Mouse (Mus musculus) CD4-positive helper T cell, adult 2 months (primary cell): ENCODE measurements around the gene Gm4450.
A peak's percentile ranks its signal among the peaks of the same experiment; 100 is the strongest.
"Not testable (repeated sequence)": the region's sequence is repeated elsewhere in the genome, so short reads cannot be mapped to it uniquely, and the experiment has no call there.

ENCODE experiments used
- DNase-seq: peaks from one replicate; pipeline ENCODE4 v3.0.0-alpha.2; 2012; ENCODE audit warnings: low read depth, missing footprints, low spot score

Gene Gm4450

DNA sequence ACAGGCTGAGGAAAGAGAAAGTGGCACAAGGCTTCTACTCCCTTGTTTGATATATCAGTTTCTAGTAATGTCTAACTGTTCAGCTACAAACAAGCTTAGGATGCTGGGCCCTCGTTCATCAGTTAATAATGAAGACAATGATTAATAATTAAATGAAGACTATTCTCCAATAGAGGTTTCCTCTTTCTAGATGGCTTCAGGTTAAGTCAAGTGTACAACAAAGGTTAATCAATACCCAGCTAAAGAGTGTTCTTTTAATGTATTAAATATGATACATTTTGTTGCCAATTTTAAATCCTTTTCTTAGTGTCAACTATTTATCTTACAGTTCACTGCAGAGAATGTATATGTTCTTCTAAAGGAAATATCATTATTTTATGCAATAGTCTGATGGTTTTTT lies at the start of gene Gm4450:
Gm4450 (minus strand) TSS at position 101 of the 400 bp plus-strand sequence.
- not testable (repeated sequence) for DNase-seq

- DNase-seq = not testable (repeated sequence)
Observed at GRCm38 (mm10) chr3:98497401-98497800, 40.5 kb upstream of the Gm4450 start.

DNA sequence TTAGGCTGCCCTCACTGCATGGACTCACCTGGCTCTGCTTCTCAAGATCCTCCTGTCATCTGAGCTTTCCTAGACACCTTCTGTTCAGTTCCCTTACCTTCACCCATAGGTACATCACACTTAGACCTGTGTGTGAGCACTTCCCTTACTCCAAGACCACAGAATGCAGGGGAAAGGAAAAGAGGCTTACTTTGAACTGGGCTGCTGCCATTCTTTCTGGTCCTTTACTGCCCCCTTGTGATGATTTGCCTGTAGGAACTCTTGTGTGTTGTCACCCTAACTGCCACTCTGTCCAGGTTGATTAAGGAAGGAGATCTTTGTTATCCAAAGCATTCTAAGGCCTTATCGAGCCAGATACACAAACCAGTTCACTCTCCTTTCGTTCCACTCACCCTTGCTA lies 39.8 kb upstream of the Gm4450 start:
- DNase-seq = not testable (repeated sequence)

GRCm38 (mm10) chr3:98495055-98495454 lies 38.1 kb upstream of the Gm4450 start:
- not testable (repeated sequence) for DNase-seq

GRCm38 (mm10) chr3:98494184-98494583 lies 37.3 kb upstream of the Gm4450 start:
- DNase-seq = not testable (repeated sequence)

- not testable (repeated sequence) for DNase-seq
Observed at GRCm38 (mm10) chr3:98471499-98471898, 14.6 kb upstream of the Gm4450 start.

GRCm38 (mm10) chr3:98471057-98471456 lies 14.1 kb upstream of the Gm4450 start:
- not testable (repeated sequence) for DNase-seq

GRCm38 (mm10) chr3:98469323-98469722 lies 12.4 kb upstream of the Gm4450 start:
- DNase-seq = not testable (repeated sequence)

- not testable (repeated sequence) for DNase-seq
Observed at GRCm38 (mm10) chr3:98453786-98454185, 3.1 kb downstream of the Gm4450 start.

DNA sequence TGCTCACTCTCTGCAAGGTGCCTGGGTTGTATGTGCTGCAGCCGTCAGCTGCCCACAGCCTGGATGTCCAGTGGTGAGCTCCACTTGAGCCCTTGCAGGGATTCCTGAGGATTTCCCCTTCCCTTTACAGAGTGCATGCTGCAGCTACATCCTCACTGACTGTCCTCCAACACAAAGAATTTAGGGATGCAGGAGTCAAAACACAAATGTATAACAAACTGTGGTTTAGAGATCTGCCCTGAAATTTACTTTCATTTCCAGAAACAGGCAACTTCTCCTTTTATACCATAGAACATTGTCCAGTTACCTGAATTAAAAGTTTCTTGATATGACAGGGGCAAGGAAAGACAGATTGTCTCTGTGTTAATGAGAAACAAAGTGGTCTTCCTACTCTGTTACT lies 13.0 kb downstream of the Gm4450 start:
- DNase-seq = not testable (repeated sequence)

GRCm38 (mm10) chr3:98443149-98443779 lies 13.7 kb downstream of the Gm4450 start:
- peak; percentile 11 for DNase-seq

GRCm38 (mm10) chr3:98442245-98442644 lies 14.7 kb downstream of the Gm4450 start:
- not testable (repeated sequence) for DNase-seq

DNA sequence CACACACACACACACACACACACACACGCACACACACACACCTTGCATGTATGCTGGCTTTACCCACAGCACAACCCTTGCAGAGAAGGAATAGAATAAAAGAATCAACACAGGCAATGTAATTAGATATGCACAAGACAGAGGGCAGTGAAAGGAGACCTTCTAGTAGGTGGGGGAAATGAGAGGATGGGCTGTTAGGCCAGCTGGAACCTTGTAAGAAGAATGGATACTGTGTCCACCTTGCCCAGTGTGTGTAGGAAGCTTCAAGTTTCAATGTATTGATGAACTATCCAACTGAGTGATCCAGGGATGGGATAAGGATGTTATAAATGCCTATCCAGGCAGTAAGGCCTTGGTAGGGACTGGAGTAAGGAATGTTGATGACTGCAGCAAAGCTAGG lies 21.9 kb downstream of the Gm4450 start:
- no peak for DNase-seq

DNA sequence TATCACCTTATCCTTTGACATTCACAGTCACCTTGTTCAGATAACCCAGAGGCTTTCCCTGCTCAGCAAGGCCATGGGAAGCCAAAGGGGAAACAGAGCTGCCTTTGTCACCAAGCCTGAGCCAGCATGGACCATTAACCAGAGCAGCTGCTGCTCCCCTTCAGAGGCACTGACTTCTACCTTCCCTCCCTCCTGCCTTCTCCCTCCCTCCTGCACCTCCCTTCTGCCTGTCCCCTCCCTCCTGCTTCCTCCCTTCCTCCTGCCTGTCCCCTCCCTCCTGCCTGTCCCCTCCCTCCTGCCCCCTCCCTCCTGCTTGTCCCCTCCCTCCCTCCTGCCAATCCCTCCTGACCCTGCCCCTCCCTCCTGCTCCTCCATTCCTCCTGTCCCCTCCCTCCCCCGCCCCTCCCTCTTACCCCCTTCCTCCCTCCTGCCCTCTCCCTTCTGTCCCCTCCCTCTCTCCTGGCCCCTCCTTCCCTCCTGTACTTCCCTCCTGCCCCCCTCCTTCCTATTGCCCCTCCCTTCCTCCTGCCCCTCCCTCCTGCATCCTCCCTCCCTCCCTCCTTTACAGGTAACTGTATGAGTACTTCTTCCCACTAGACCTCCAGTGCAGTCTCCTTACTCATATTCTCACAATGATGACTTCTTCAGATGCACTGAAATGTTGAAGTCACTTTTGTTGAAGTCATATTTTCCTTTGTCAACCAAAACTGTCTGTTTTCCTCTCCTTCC lies 22.7 kb downstream of the Gm4450 start:
- no peak for DNase-seq

- DNase-seq = no peak
Observed at GRCm38 (mm10) chr3:98428928-98429525, 27.9 kb downstream of the Gm4450 start.

DNA sequence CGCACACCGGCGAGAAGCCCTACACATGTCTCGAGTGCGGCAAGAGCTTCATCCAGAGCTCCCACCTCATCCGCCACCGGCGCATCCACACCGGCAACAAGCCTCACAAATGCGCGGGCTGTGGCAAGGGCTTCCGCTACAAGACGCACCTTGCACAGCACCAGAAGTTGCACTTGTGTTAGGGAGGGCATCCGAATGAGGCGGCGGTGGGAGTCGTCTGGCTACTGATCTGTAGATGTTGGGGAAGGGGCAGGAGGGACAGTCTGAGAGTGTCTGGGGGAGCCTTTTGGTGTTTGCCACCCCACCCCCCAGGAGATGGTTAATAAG lies 28.5 kb downstream of the Gm4450 start:
- no peak for DNase-seq

GRCm38 (mm10) chr3:98427600-98428448 lies 29.1 kb downstream of the Gm4450 start:
- DNase-seq = peak; percentile 68

GRCm38 (mm10) chr3:98427260-98427599 lies 29.7 kb downstream of the Gm4450 start:
- no peak for DNase-seq

DNA sequence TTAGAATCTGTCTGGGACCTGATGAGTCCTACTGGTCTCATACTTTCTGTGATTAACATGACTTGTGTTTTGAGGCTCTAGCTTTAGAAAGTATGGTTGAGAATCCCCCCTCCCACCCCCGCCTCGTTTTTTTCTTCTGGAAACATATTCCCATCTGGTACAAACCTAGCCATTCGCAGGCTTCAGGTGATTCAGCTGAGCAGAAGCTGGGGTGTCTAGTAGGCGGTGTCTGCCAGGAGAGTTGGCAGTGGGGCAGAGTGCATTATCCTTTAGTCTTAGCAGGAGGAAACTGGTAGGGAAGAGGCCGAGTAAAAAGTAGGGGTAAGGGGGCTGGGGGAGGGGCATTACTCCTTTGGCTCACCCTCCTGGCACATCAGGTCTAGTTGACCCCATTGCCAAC lies 30.2 kb downstream of the Gm4450 start:
- DNase-seq = no peak

- no peak for DNase-seq
Observed at GRCm38 (mm10) chr3:98422926-98423325, 34.0 kb downstream of the Gm4450 start.

GRCm38 (mm10) chr3:98419786-98420070 lies 37.2 kb downstream of the Gm4450 start:
- no peak for DNase-seq
